Mouse (Mus musculus) G1E (cell line): ENCODE results near the gene Lgals12. TPM values are rescaled to one million over a fixed set of nuclear protein-coding genes. Genes with fewer than 3 reads are reported as not detected.

Experiments
- ATAC-seq: 2 replicates; pipeline ENCODE4 v1.8.0; 2016; ENCODE audit warnings: mild to moderate bottlenecking; ENCODE audit not compliant: insufficient number of reproducible peaks, poor library complexity, low FRiP score, severe bottlenecking; ENCODE audit errors: extremely low read depth
- DNase-seq: peaks from one replicate; pipeline ENCODE4 v3.0.0; 2012; ENCODE audit warnings: low spot score
- H3K27me3 ChIP-seq: 2 replicates; pipeline ENCODE4 v1.6.1; 2012; ENCODE audit warnings: mild to moderate bottlenecking, low read length, inconsistent platforms; ENCODE audit not compliant: insufficient read depth
- H3K36me3 ChIP-seq: replicated peaks from 2 replicates; pipeline ENCODE3; 2012; ENCODE audit warnings: mild to moderate bottlenecking, inconsistent platforms
- H3K4me1 ChIP-seq: 2 replicates; pipeline ENCODE4 v1.6.1; 2012; ENCODE audit warnings: low read depth, low read length, inconsistent platforms, mixed read lengths; ENCODE audit not compliant: insufficient read depth
- H3K4me3 ChIP-seq: 2 replicates; pipeline ENCODE4 v1.5.1; 2012; ENCODE audit warnings: low read depth, mild to moderate bottlenecking, inconsistent platforms, low read length, moderate library complexity, mixed read lengths
- H3K9me3 ChIP-seq: replicated peaks from 2 replicates; pipeline ENCODE4 v1.6.1; 2012; ENCODE audit warnings: inconsistent platforms
- CTCF ChIP-seq: IDR thresholded peaks from 2 replicates; pipeline ENCODE4 v1.5.1; 2012; ENCODE audit warnings: low read depth, low read length, inconsistent platforms, mixed read lengths
- GATA1 ChIP-seq: IDR thresholded peaks from 2 replicates; pipeline ENCODE4 v1.6.1; 2012; ENCODE audit warnings: borderline replicate concordance, low read length, inconsistent platforms, mixed read lengths
- GATA2 ChIP-seq: IDR thresholded peaks from 2 replicates; pipeline ENCODE4 v1.6.1; 2012; ENCODE audit warnings: low read depth, low read length, inconsistent platforms, borderline replicate concordance
- POLR2AphosphoS5 ChIP-seq: IDR thresholded peaks from 2 replicates; pipeline ENCODE4 v1.6.1; 2012; ENCODE audit warnings: low read depth, low read length, inconsistent platforms; ENCODE audit not compliant: insufficient replicate concordance
- TAL1 ChIP-seq: conservative IDR thresholded peaks from 2 replicates; pipeline ENCODE4 v1.6.1; 2012; ENCODE audit warnings: low read depth, low read length, inconsistent platforms, mixed read lengths
- polyA plus RNA-seq: library from polyadenylated mRNA; stranded (reverse); fragments of >175 nt; gene quantifications from 2 replicates; pipeline ENCODE4 v1.2.3, GENCODE M21; 2012
- total RNA-seq, 2 experiments: library from RNA; stranded (forward) in 1 of 2; stranded (reverse) in 1 of 2; fragments of 200-1000 nt in 1 of 2; fragments of >200 nt in 1 of 2; fragmentation: Nextera tagmentation in 1 of 2; gene quantifications; 2 replicates each; pipeline ENCODE4 v1.2.3; 2014 to 2017

The Lgals12 gene
- total and polyA plus RNA-seq, 3 experiments, result not detected

- Histone ChIP-seq H3K9me3 (no peaks in the 10 kb centered on the region), H3K4me1 (no peaks in the 10 kb centered on the region), H3K36me3 (no peaks in the 10 kb centered on the region), H3K4me3 (no peak overlapping the region), H3K27me3 (peaks cover 9% of the 10 kb centered on the region; the same call in 1 of the 2 replicates)
- DNase-seq (no peak), ATAC-seq (no peak)
- no peak for TF ChIP-seq CTCF
These were observed 55.3 kb downstream of the Lgals12 start for GRCm38 (mm10) chr19:7551550-7552300.

DNA sequence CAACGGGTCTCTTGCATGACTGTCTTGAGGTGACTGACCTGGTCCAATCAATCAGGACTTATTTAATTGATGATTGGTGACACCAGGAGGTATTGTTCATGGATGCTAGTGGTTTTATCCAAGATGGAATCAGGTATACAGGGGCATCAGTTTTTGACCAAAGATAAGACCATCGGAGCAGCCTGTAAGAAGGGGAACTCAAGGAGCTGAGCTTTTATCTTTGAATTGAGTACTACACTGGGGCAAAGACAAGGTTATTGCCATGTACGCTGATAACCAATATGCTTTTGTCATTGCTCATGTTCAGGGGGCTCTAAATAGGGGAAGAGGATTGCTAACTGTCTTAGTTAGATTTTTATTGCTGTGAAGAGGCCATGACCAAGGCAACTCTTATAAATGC, 58.1 kb downstream of the Lgals12 start:
- TF ChIP-seq GATA2 (no peak), TAL1 (no peak), CTCF (no peak), GATA1 (no peak), POLR2AphosphoS5 (no peak)
- ATAC-seq, result no peak
- Histone ChIP-seq H3K27me3 (peaks cover 9% of the 10 kb centered on the region; the same call in 1 of the 2 replicates), H3K4me1 (no peaks in the 10 kb centered on the region), H3K36me3 (no peaks in the 10 kb centered on the region), H3K4me3 (no peak overlapping the region), H3K9me3 (no peaks in the 10 kb centered on the region)
- no peak for DNase-seq

Other genes with a start within 250 kb of the Lgals12 start
- 13.3 and 18.1 TPM in 2 replicates for gene Spindoc, start 224.2 kb downstream of the Lgals12 start, total RNA-seq (2014; fragmentation: Nextera tagmentation)
- gene Spindoc, start 224.2 kb downstream of the Lgals12 start, total RNA-seq (2017), result 8.0 and 8.2 TPM in 2 replicates
- 31.8 and 34.2 TPM in 2 replicates for gene Spindoc, start 224.2 kb downstream of the Lgals12 start, polyA plus RNA-seq
- 8.4 and 10.7 TPM in 2 replicates for gene 2700081O15Rik, start 189.6 kb downstream of the Lgals12 start, total RNA-seq (2014; fragmentation: Nextera tagmentation)
- gene 2700081O15Rik, start 189.6 kb downstream of the Lgals12 start, total RNA-seq (2017), result 7.0 and 7.4 TPM in 2 replicates
- 23.1 and 29.4 TPM in 2 replicates for gene 2700081O15Rik, start 189.6 kb downstream of the Lgals12 start, polyA plus RNA-seq
- 189 and 203 TPM in 2 replicates for gene Rtn3, start 123.9 kb downstream of the Lgals12 start, total RNA-seq (2014; fragmentation: Nextera tagmentation)
- gene Rtn3, start 123.9 kb downstream of the Lgals12 start, total RNA-seq (2017), result 50.5 and 62.7 TPM in 2 replicates
- 27.2 and 33.2 TPM in 2 replicates for gene Rtn3, start 123.9 kb downstream of the Lgals12 start, polyA plus RNA-seq
- gene Atl3, start 113.2 kb downstream of the Lgals12 start, total RNA-seq (2014; fragmentation: Nextera tagmentation), result 74.2 and 76.4 TPM in 2 replicates
- gene Atl3, start 113.2 kb downstream of the Lgals12 start, total RNA-seq (2017), result 58.2 and 64.6 TPM in 2 replicates
- 7.4 and 10.5 TPM in 2 replicates for gene Atl3, start 113.2 kb downstream of the Lgals12 start, polyA plus RNA-seq
- 0.75 TPM in 1 of 2 replicates, not detected in the other for gene Pla2g16, start 49.7 kb downstream of the Lgals12 start, total RNA-seq (2014; fragmentation: Nextera tagmentation)
- 0.06 and 0.22 TPM in 2 replicates for gene Pla2g16, start 49.7 kb downstream of the Lgals12 start, total RNA-seq (2017)
- not detected in 2 replicates for gene Pla2g16, start 49.7 kb downstream of the Lgals12 start, polyA plus RNA-seq
- not detected in 2 replicates for gene Hrasls5, start 5.3 kb upstream of the Lgals12 start, total RNA-seq (2014; fragmentation: Nextera tagmentation)
- not detected in 2 replicates for gene Hrasls5, start 5.3 kb upstream of the Lgals12 start, total RNA-seq (2017)
- gene Hrasls5, start 5.3 kb upstream of the Lgals12 start, polyA plus RNA-seq, result not detected in 2 replicates
- not detected in 2 replicates for gene Slc22a19, start 104.1 kb upstream of the Lgals12 start, total RNA-seq (2014; fragmentation: Nextera tagmentation)
- gene Slc22a19, start 104.1 kb upstream of the Lgals12 start, total RNA-seq (2017), result 0.16 TPM in 1 of 2 replicates, not detected in the other
- gene Slc22a19, start 104.1 kb upstream of the Lgals12 start, polyA plus RNA-seq, result not detected in 2 replicates
- not detected in 2 replicates for gene Slc22a26, start 195.5 kb upstream of the Lgals12 start, total RNA-seq (2014; fragmentation: Nextera tagmentation)
- gene Slc22a26, start 195.5 kb upstream of the Lgals12 start, total RNA-seq (2017), result 0.05 TPM in 1 of 2 replicates, not detected in the other
- not detected in 2 replicates for gene Slc22a26, start 195.5 kb upstream of the Lgals12 start, polyA plus RNA-seq